Mouse (Mus musculus): ENCODE measurements around the gene Mup16. TPM values are rescaled to one million over a fixed set of nuclear protein-coding genes. Genes with fewer than 3 reads are reported as not detected.
"Not testable (repeated sequence)": the region's sequence is repeated elsewhere in the genome, so short reads cannot be mapped to it uniquely, and the experiment has no call there.

The Mup16 gene
- not detected in 2 replicates for polyA plus RNA-seq (2016; fragmentation: Nextera tagmentation; extraction: Ambion mirVana)

DNA sequence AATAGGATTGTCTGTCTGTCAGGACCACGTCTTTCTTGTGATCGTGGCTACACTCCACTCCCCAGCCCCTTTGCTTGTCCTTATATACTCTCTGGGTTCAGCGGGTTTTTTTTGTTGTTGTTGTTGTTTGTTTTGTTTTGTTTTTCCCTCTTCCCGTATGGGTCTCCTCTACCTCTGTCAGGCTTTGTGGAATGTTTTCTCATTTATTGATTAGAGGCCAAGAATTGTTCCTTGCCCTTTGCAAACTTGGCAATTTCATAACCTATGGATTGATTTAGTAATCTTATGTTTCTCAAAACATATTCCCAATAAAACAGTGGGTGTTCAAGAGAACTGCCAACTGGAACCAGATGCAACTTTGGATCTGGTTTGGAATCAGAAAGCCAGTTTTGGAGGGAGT, at the start of gene Mup16:
Gene Mup16 (minus strand): TSS at position 101 of the 400 bp plus-strand sequence.
- not testable (repeated sequence) for H3K9ac ChIP-seq; H3K4me3 ChIP-seq; H3K36me3 ChIP-seq; H3K27ac ChIP-seq; H3K4me1 ChIP-seq; H3K27me3 ChIP-seq (replicated peaks); H3K9me3 ChIP-seq (replicated peaks); ATAC-seq; H3K4me2 ChIP-seq
- 82% methylated on average over 2 of the region's 4 CpGs for WGBS (ENCODE audit: insufficient replicate concordance)

DNA sequence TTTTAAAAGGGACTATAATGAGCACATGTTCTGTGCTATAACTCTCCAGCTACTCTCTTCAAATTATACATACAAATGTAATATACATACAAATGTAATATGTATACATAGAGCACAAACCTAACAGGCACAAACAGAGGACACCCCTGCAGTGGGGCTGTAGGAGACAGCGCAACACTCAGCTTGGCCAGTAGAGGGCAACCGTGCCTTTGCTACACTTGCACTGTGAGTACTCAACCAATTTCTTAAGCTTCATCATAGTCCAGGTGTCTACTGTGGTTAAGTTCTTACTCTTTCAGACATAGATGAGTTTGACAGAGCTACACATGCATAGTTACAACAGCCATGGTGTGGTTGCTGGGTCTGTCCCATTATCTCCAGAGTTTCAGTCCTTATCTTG, 36.6 kb upstream of the Mup16 start:
- H3K36me3 ChIP-seq; H3K4me1 ChIP-seq; ATAC-seq; H3K27me3 ChIP-seq (replicated peaks); H3K9ac ChIP-seq; H3K4me2 ChIP-seq; H3K4me3 ChIP-seq; H3K9me3 ChIP-seq (replicated peaks); H3K27ac ChIP-seq: not testable (repeated sequence)
- 12% methylated on average over 2 of the region's 2 CpGs for WGBS (ENCODE audit: insufficient replicate concordance)

Other genes starting within 250 kb of the Mup16 start
- not detected in 2 replicates for gene Mup14, start 215.5 kb downstream of the Mup16 start, polyA plus RNA-seq (2016; fragmentation: Nextera tagmentation; extraction: Ambion mirVana)
- gene Mup15, start 79.8 kb downstream of the Mup16 start, polyA plus RNA-seq (2016; fragmentation: Nextera tagmentation; extraction: Ambion mirVana) = not detected in 2 replicates
- not detected in 2 replicates for gene Mup17, start 76.3 kb upstream of the Mup16 start, polyA plus RNA-seq (2016; fragmentation: Nextera tagmentation; extraction: Ambion mirVana)
- gene Mup18, start 154.6 kb upstream of the Mup16 start, polyA plus RNA-seq (2016; fragmentation: Nextera tagmentation; extraction: Ambion mirVana) = not detected in 2 replicates

Measured in liver, embryonic 12.5 days (tissue).